Mouse (Mus musculus): ENCODE measurements at regions not wholly inside any gene's neighbourhood (a gene's known extent, or its start where the extent isn't known, plus 50 kb on each side); places are given as distances from the start of the nearest gene placed in this dataset.

DNA sequence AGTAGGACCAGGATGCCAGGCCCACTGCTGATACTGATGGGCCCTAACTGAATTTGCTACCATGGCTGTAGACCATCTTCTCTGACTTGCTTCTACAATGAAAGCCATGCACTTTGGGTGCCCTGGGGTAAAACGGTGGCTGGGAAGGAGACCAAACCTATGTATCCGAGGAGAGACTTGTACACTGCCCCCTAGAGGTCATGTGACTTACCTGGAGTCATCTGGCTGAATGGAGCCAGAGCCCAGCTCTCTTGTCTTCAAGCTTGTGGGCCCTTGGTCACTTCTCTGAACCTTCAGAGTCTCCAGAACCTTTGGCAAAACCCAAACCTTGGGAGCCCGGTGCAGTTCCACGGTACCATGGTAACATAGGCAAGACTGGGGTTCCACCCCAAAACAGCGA is 117.6 kb upstream of the Sdk2 start:
- Histone ChIP-seq H3K36me3 (ENCODE audit: control insufficient read depth, insufficient read depth, low read length, poor library complexity, severe bottlenecking) (no peaks in the 10 kb centered on the region), H3K27me3 (ENCODE audit: control insufficient read depth, insufficient read depth, low read length, poor library complexity, severe bottlenecking) (no peaks in the 10 kb centered on the region)
- peak; percentile 64 for DNase-seq (ENCODE audit: low read depth, low spot score)

DNA sequence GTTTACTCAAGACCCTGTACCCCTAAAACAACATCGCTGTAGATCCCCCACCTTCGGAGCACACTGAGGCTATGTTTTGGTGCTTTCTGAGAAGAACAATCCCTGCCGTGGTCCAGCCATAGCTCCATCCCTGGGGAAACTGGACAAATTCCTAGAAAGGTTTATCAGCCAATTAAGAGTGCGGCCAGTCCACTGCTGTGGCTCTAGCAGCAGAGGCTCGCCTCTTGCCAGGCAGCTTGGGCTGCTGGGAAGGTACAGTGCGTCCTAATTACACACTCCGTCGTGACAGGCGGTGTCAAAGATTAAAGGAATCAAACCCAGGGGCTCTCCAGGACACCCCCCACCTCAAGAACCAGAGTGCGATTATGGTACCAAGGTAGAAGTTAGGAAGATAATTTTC is 116.4 kb upstream of the Sdk2 start:
- no peak for DNase-seq (ENCODE audit: low read depth, low spot score)
- H3K36me3 ChIP-seq (ENCODE audit: control insufficient read depth, insufficient read depth, low read length, poor library complexity, severe bottlenecking) = no peaks in the 10 kb centered on the region
- H3K27me3 ChIP-seq (ENCODE audit: control insufficient read depth, insufficient read depth, low read length, poor library complexity, severe bottlenecking) = no peaks in the 10 kb centered on the region

DNA sequence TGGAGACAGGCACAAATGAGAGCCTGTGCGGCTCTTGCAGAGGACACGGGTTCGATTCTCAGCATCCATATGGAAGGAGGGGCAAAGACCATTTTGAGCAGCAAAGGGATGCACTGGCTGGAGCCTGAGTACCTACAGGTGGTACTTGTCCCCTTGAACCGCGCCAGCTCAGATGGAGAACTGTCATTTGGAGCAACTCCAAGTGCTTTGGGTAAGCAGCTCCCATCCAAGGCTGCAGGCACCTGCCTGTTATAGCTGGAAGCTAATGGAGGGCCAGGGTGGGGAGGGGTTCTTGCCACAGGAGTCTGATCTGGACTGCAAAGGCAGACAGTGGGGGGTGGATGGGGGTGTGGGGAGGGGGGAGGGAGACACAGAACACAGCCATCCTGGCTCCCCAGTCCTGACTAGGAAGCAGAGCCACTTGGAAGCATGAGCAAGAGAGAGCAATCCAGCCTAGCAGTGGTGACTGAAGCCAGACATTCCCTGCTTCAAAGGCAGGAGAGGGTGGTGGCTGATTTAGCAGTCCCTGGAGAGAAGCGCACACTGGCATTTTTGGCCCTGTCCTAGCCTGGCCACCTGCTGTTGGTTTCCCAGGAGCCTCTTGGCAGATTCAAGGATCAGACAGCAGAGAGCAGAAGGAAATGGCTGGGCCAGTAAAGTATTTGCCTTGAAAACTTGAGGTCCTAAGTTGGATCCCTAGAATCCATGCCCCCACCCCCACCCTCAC is 112.1 kb upstream of the Sdk2 start:
- no peaks in the 10 kb centered on the region for H3K27me3 ChIP-seq (ENCODE audit: control insufficient read depth, insufficient read depth, low read length, poor library complexity, severe bottlenecking)
- no peaks in the 10 kb centered on the region for H3K36me3 ChIP-seq (ENCODE audit: control insufficient read depth, insufficient read depth, low read length, poor library complexity, severe bottlenecking)
- no peak for DNase-seq (ENCODE audit: low read depth, low spot score)

DNA sequence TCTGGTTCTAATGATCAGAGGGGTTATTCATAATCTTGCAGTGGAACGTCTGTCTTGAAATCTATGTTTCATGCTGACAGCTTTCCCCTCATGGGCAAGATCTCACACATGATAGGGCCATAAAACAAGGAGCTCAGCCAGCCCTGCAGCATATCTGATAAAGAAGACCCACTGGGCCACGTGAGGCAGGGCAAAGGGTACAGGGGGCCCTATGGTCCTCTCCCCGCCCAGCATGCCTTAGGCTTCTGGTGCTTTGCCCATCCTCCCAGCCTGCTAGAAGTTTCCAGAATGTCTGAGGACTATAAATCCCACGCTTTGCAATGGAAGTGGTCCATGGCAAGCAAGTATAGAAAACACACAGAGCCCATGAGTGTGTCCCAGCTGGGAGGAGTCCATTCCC is 110.9 kb upstream of the Sdk2 start:
- no peak for DNase-seq (ENCODE audit: low read depth, low spot score)
- no peaks in the 10 kb centered on the region for H3K27me3 ChIP-seq (ENCODE audit: control insufficient read depth, insufficient read depth, low read length, poor library complexity, severe bottlenecking)
- no peaks in the 10 kb centered on the region for H3K36me3 ChIP-seq (ENCODE audit: control insufficient read depth, insufficient read depth, low read length, poor library complexity, severe bottlenecking)

DNA sequence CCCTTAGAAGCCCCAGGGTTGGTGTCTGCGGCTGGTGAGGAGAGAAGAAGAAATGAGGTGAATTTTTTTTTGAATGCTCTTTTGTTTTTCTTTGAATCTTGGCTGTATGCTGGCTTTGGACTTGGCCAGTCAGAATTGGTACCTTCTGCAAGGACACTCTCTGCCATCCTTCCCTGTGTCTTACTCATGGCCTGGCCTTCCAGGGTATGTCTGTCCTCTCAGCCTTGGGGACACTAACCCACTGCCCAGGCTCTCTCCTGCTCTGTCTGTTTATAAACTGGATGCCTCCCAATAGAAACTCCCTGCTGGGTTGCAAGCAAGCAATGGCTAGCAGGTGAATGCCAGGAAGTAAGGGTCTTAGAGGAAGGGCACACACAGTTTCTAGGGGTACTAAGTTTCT is 110.4 kb upstream of the Sdk2 start:
- Histone ChIP-seq H3K27me3 (ENCODE audit: control insufficient read depth, insufficient read depth, low read length, poor library complexity, severe bottlenecking) (no peaks in the 10 kb centered on the region), H3K36me3 (ENCODE audit: control insufficient read depth, insufficient read depth, low read length, poor library complexity, severe bottlenecking) (no peaks in the 10 kb centered on the region)
- DNase-seq (ENCODE audit: low read depth, low spot score) = no peak

DNA sequence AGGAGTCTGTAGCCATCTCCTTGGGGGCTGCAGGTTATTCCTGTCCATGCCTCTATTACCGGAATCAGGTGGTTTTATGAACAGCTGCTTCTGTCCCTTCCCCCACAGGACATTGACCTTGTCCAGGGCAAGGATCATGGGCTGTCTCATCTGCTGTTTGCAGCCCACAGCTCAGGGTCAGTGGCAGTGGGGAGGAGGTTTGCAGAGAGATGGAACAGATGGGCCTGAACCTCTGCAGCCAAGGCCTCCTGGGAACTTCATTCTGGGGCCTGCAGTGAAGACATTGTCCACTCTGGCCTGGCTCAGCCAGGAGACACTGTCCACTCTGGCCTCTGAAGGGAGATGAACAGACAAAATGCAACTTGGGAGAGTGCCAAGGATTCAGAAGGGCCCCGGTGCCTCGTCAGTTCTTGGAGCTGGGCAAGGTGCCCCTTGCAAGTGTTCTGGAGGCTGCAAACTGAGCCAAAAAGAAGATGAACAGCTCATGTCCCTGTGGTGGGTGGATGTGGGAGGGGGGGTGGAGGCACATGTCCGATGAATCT is 109.9 kb upstream of the Sdk2 start:
- no peak for DNase-seq (ENCODE audit: low read depth, low spot score)
- H3K27me3 ChIP-seq (ENCODE audit: control insufficient read depth, insufficient read depth, low read length, poor library complexity, severe bottlenecking) = no peaks in the 10 kb centered on the region
- H3K36me3 ChIP-seq (ENCODE audit: control insufficient read depth, insufficient read depth, low read length, poor library complexity, severe bottlenecking) = no peaks in the 10 kb centered on the region

DNA sequence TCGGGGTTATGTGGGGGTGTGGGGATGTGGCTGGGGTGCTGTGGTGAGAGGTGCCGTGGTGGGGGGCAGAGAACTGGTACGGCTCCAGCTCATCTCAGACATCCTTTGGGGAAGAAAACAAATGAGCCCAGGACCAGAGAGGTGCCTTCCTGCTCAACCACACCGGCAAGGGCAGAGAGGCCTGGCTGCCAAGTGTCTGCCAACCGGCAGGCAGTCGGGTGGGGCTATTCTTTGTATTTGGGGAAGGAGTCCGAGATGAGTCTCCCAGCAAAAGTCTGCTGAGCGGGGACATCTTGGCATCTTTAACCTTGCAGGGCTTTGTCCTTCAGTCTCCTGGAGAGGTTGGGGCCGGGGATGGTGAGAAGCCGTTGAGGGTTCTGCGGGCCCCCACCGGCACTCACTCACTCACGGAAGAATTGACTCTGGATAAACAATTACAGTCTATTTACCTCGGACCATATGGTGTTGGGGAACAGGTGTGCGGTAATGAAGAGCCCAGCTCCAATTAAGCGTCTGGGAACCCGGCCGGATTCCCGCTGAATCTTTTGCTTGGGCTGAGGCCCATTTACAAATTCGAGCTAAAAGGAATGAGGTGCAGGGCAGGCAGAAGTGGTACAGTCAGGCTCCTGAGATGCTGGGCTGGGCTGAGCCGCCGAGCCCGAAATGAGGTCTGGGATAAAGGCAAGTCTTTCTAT is 108.7 kb upstream of the Sdk2 start:
- DNase-seq (ENCODE audit: low read depth, low spot score) = no peak

DNA sequence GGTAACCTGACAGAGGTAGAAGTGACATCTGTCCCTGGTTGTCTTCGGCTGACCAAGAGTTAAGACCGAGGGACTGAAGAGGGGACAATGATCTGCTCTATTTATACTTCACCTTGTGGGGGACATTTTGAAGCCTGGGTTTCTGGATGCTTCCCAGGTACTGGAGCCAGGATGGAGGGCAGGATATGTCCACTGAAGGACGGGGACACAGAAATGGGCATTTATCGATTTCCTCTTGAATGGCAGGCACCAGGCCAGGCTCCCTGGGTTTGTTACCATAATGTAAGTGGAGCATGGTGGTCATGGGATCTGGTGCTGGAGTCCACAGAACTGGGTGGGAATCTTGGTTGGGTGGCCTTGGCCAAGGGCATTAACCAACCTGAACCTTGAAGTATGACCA is 108.0 kb upstream of the Sdk2 start:
- Histone ChIP-seq H3K27me3 (ENCODE audit: control insufficient read depth, insufficient read depth, low read length, poor library complexity, severe bottlenecking) (no peaks in the 10 kb centered on the region), H3K36me3 (ENCODE audit: control insufficient read depth, insufficient read depth, low read length, poor library complexity, severe bottlenecking) (no peaks in the 10 kb centered on the region)
- no peak for DNase-seq (ENCODE audit: low read depth, low spot score)

More for the DNA sequence above, 108.7 kb upstream of the Sdk2 start:
- no peaks in the 10 kb centered on the region for H3K27me3 ChIP-seq (ENCODE audit: control insufficient read depth, insufficient read depth, low read length, poor library complexity, severe bottlenecking)
- no peaks in the 10 kb centered on the region for H3K36me3 ChIP-seq (ENCODE audit: control insufficient read depth, insufficient read depth, low read length, poor library complexity, severe bottlenecking)

DNA sequence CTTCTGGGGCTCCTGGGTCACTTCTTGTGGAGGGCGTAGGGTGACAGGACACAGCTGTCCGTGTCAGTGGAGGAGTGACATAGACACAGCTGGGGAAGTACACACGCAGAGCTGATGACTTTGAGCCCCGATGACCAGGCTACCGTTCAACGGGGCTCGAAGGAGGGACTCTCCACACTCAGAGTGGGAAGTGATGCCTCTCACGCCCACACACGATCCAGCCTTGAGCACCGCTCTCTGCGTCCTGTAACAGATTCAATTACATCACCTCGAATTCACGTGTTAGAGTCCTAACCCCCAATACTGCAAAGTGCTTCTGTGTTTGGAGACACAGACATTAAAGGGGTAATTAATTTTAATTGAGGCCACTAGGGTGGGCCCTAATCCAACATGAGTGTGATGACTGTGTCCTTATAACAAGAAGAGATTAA is 101.4 kb upstream of the Sdk2 start:
- DNase-seq (ENCODE audit: low read depth, low spot score) = peak; percentile 88
- no peaks in the 10 kb centered on the region for H3K36me3 ChIP-seq (ENCODE audit: control insufficient read depth, insufficient read depth, low read length, poor library complexity, severe bottlenecking)
- no peaks in the 10 kb centered on the region for H3K27me3 ChIP-seq (ENCODE audit: control insufficient read depth, insufficient read depth, low read length, poor library complexity, severe bottlenecking)

DNA sequence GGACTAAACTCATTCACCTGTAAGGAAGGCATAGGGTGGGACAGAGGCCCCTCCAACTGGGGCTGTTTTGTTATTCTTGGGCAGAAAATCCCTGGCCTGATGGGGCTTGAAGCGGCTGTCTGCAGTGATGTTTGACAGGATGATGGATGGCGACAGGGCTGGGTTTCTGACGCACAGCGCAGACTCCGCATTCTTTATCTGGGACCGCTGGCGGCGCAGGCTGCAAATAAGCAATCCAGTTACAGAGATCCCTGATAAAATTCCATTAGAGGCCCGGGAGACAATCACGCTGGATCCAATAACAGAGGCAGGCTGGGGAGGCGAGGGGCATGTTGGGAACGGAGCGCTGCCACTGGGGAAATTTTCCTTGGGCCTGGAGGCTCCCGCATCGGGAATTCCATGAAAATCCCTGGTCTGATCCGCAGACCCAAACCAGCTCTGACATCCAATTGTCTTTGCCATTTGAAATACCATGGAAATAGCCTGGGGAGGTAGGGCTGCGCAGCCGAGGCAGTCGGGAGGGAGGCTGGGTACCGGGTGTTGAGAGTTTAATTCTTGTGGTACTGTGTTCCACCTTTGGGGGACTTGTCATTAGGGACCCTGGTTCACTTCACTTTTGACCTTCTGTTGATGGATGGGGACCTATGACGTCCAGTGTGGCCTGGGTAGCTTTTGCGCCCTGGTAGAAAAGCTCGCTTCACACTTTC is 99.0 kb upstream of the Sdk2 start:
- Histone ChIP-seq H3K27me3 (ENCODE audit: control insufficient read depth, insufficient read depth, low read length, poor library complexity, severe bottlenecking) (no peaks in the 10 kb centered on the region), H3K36me3 (ENCODE audit: control insufficient read depth, insufficient read depth, low read length, poor library complexity, severe bottlenecking) (no peaks in the 10 kb centered on the region)
- DNase-seq (ENCODE audit: low read depth, low spot score) = no peak

DNA sequence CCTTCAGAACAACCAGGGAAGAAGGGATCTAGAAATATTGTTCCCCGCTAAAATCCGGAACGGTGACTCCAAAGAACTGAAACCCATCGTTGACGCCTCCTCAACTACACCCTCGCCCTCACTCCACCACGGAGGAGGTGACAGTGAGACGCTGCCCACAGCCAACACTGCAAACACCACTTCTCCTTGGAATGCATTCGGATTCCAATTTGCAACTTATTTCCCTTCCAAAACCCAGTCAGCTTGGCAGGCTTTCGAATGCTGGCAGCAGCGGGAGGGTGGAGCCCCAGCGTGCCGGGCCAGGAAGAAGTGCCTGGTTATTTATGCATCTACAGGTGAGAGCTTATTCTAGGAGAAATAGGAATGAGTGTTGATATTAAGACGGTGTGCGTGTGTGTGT is 85.9 kb upstream of the Sdk2 start:
- Histone ChIP-seq H3K36me3 (ENCODE audit: control insufficient read depth, insufficient read depth, low read length, poor library complexity, severe bottlenecking) (no peaks in the 10 kb centered on the region), H3K27me3 (ENCODE audit: control insufficient read depth, insufficient read depth, low read length, poor library complexity, severe bottlenecking) (no peaks in the 10 kb centered on the region)
- no peak for DNase-seq (ENCODE audit: low read depth, low spot score)

DNA sequence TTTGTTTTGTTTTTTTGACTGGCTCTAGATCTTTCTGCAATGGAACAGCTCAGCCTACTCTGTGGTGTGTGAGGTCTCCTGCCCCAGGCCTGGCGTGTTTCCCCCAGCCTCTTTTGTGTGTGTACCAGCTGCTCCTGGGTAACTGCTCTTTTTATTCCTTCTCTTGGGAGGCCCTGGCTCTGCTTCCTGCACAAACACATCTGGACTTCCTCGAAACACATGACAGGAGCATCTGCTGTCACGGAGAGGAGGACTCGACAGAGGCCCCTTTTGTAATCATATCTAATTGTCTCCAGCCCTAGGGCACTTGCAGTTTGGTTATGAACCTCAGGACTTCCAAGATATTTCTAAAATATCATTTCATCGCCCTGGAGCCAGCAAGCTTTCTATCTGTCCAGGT is 79.5 kb upstream of the Sdk2 start:
- Histone ChIP-seq H3K36me3 (ENCODE audit: control insufficient read depth, insufficient read depth, low read length, poor library complexity, severe bottlenecking) (no peaks in the 10 kb centered on the region), H3K27me3 (ENCODE audit: control insufficient read depth, insufficient read depth, low read length, poor library complexity, severe bottlenecking) (no peaks in the 10 kb centered on the region)
- DNase-seq (ENCODE audit: low read depth, low spot score) = no peak

DNA sequence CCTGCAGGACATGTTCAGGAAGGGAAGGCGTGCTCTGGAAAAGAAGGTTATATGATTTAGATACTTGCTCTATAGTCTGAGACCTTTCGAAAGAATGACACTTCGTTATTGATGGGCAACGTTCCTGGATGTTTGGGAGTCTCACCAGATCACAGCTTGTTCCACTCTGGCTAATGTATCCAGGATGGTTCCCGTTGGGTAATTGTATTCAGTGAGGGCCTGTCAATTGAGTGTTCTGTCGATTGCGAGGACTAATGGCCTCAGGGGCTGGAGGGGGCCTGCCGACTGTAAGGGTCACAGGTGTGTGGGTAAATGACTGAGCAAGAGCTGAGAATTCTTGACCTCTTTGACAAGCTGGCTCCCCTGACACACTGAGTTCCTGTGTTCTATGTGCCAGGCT is 62.4 kb upstream of the Sdk2 start:
- no peak for DNase-seq (ENCODE audit: low read depth, low spot score)
- no peaks in the 10 kb centered on the region for H3K36me3 ChIP-seq (ENCODE audit: control insufficient read depth, insufficient read depth, low read length, poor library complexity, severe bottlenecking)
- no peaks in the 10 kb centered on the region for H3K27me3 ChIP-seq (ENCODE audit: control insufficient read depth, insufficient read depth, low read length, poor library complexity, severe bottlenecking)

DNA sequence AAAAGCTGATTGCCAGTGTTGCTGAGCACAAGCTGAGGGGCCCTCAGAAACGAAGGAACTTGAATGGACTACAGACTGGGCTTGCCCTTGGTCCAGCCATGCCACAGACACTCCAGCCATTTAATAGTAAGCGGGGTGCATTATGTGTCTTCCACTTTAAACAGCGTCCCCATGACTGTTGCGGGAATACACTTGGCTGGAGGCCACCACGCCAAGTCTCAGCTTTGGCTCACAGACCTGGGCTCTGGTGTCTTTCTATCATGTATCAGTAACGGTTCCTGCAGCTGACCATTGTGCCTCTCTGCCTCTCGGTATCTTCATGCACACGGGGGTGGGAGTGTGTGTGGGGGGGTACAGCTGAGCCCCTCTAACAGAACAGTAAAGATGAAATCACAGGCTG is 62.0 kb upstream of the Sdk2 start:
- H3K27me3 ChIP-seq (ENCODE audit: control insufficient read depth, insufficient read depth, low read length, poor library complexity, severe bottlenecking) = no peaks in the 10 kb centered on the region
- no peak for DNase-seq (ENCODE audit: low read depth, low spot score)
- H3K36me3 ChIP-seq (ENCODE audit: control insufficient read depth, insufficient read depth, low read length, poor library complexity, severe bottlenecking) = no peaks in the 10 kb centered on the region

DNA sequence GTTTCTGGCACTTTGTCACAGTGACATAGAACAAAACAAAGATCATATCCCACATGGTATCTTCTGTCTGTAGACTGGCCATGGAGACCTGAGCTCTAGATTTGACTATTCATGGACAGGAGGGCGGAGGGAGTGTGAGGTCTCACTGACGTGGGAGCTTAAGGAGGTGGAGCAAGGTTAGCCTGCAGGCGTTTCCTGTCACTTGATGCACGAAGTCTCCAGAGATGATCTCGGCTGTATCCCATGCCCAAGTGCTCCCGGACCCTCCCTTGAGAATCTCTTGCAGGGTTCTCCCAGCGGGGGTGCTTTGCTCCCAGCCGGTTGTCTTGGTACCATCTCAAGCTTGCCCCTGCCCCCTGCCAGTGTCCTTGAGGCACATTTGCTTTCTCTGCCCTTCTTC is 60.6 kb upstream of the Sdk2 start:
- H3K36me3 ChIP-seq (ENCODE audit: control insufficient read depth, insufficient read depth, low read length, poor library complexity, severe bottlenecking) = no peaks in the 10 kb centered on the region
- H3K27me3 ChIP-seq (ENCODE audit: control insufficient read depth, insufficient read depth, low read length, poor library complexity, severe bottlenecking) = no peaks in the 10 kb centered on the region
- DNase-seq (ENCODE audit: low read depth, low spot score) = peak; percentile 44

All from splenic B cell, adult 2 months (primary cell).